Mouse (Mus musculus) gastrocnemius, postnatal 4 days (tissue): ENCODE results near the gene Ccdc88c. TPM values are rescaled to one million over a fixed set of nuclear protein-coding genes. Genes with fewer than 3 reads are reported as not detected.
"Not testable (repeated sequence)": the region's sequence is repeated elsewhere in the genome, so short reads cannot be mapped to it uniquely, and the experiment has no call there.

Experiments
- DNase-seq, 2 experiments: peaks; one replicate each; pipeline ENCODE4 v3.0.0; 2021 to 2022; ENCODE audit warnings: low spot score in 2 of 2, mixed read lengths in 2 of 2
- total RNA-seq, 2 experiments: library from RNA; stranded (reverse); gene quantifications; 2 replicates each; pipeline ENCODE4 v1.2.3; 2021

The Ccdc88c gene
- total RNA-seq, 2 experiments from 2014 or later, result 51.1 to 57.3 TPM

DNA sequence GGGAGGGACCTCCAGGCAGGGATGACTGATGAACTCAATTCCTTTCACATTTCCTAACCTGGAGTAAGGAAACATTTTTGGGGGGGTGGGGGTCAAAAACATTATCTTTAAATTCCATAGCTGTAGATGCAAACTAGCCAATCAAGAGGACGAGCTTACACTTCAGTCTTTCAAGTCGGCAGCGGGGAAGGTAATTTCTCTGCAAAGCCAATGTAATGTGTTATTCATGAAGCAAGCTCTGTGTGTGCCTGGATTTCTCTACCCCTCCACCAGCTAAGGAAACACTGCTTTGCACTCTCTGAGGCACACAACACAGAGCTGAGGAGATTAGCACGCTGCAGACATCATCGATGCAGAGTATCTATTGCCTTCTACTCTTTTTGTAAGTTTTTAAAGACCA is 9.8 kb downstream of the Ccdc88c start:
- no peak for DNase-seq

- DNase-seq, result no peak
These were observed 10.9 kb downstream of the Ccdc88c start for GRCm38 (mm10) chr12:101017971-101018371.

GRCm38 (mm10) chr12:101016412-101016928 is 12.4 kb downstream of the Ccdc88c start:
- DNase-seq, result no peak

GRCm38 (mm10) chr12:101015926-101016325 is 12.9 kb downstream of the Ccdc88c start:
- no peak for DNase-seq

DNA sequence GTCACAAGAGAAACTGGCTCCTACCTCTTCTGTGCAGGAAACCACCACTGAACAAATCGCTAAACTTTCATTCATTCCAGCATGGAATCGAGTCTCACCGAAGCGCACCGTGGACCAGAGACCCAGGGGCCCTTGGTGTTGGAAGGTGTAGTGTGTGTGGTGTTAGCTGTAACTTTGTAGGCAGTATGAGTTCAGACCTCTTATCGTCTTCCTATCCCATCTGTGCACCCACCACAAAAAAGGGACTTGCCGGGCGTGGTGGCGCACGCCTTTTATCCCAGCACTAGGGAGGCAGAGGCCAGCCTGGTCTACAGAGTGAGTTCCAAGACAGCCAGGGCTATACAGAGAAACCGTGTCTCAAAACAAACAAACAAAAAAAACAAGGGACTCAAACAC is 13.7 kb downstream of the Ccdc88c start:
- no peak for DNase-seq

DNA sequence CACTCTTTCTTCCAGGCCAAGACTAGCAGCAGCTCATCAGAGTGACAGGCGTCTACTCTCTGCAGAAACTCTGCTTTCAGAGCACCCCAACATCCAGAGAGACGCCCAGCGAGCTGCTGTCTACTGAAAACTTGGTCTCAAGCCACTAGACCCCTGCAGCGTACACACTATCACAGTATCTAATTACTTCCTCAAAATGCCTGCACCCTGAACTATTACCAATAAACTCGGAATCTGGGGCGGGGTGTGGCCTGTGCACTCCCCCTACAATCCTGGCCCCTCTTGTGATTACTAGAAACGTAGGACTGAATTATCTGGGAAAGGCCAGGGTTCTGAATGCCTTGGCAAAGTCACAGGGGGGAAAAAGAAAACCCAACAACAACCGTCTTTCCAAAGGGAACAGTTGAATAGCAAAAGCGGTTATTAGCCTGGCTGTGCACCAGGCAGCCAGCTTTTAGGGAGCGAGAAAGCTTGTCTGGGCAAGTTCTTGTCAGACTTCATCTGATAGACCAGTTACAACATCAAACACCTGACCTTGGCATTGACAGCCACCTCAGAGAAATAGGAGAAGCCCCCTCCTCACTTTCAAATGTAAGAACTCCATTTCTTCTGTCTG is 14.2 kb downstream of the Ccdc88c start:
- DNase-seq, result no peak

DNA sequence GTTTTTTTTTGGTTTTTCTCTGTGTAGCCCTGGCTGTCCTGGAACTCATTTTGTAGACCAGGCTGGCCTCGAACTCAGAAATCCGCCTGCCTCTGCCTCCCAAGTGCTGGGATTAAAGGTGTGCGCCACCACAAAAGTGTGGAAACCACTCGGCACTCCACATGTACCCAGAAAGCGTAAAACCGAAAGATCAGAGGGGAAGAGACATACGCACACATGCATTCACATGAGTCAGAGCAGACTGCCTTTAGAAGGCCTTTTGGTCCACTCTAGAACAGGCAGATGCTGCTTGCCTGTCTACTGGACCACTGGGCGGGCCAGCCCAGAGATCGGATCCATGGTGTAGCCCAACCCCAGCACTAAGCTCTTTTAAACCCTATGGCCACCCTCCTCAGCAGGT is 15.2 kb downstream of the Ccdc88c start:
- not testable (repeated sequence) for DNase-seq

- DNase-seq, result no peak
These were observed 15.7 kb downstream of the Ccdc88c start for GRCm38 (mm10) chr12:101013078-101013665.

DNA sequence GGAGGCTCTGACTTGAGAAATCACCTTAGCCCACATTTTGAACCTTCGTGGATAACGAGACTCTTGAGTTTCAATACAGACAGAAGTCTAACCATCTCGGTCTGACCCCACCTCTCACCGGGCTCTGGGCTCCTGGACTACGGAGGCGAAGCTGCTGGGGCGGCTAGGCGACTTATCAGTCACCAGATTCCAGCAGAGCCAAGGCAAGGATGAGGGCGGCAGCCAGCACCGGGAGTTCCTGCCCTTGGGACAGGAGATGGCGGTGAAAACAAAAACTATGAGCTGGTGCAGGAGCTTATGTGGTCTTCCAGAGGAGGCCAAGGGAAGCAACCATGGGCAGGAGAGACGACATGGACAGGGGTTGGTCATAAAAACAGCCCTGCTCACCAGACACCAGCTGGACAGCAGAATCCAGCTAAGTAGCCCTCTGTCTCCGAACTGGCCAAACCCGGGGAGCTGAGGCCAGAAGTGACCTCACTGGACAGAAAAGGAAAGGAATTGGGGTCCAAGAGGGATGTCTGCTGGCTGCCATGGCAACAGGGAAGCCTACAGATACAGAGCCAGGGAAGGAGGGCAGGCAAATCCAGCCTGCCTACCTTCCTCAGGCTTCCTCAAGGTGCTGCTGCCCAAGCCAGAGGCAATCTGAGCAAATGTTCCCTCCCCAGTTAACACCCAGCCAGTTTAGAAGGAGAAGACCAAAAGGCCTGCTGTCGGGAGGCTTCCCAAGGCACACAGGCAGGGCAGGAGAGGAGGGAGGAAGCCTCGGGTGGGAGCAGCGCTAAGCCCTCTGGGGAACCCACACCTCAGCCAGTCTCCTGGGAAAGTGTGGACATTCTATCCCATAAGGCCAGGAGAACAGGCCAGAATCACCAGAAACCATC is 16.4 kb downstream of the Ccdc88c start:
- DNase-seq, result no peak

DNA sequence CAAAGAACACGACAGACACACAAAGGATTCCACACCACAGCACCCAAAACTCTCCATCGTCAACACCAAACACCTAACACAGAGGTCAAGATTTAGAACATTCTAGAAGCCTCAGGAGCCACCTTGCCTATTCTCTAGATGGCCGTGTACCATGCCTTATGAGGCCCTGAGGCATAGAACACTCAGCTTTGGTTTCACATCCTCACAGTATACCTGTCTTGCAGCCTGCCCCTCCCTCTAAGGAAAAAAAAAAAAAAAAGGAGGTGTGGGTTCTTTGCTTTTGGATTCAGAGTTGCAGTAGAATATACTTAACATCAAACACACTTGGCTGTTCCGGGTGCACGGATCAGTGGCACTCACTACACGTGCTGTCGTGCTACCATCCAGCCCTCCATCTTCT is 17.8 kb downstream of the Ccdc88c start:
- no peak for DNase-seq

GRCm38 (mm10) chr12:101010148-101010920 is 18.5 kb downstream of the Ccdc88c start:
- no peak for DNase-seq

GRCm38 (mm10) chr12:101009225-101009624 is 19.6 kb downstream of the Ccdc88c start:
- DNase-seq, result no peak

DNA sequence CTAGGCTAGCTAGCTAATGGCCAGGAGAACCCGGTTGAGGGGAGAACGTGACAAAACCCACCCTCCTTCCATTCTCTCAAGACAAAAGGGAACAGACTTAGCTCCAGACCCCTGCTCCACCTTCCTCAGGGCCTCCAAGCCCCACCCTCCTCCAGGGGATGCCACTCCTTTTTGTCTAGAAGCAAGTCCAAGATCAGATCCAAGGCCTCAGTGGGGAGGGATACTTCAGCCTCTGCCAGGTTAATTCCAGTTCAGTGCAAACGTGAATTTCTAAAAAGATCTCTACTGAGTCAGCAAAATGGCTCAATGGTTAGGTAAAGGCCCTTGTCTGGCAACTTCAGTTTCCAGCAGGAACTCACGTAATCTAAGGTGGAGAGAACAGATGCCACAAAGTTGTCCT is 20.2 kb downstream of the Ccdc88c start:
- DNase-seq, result no peak

DNA sequence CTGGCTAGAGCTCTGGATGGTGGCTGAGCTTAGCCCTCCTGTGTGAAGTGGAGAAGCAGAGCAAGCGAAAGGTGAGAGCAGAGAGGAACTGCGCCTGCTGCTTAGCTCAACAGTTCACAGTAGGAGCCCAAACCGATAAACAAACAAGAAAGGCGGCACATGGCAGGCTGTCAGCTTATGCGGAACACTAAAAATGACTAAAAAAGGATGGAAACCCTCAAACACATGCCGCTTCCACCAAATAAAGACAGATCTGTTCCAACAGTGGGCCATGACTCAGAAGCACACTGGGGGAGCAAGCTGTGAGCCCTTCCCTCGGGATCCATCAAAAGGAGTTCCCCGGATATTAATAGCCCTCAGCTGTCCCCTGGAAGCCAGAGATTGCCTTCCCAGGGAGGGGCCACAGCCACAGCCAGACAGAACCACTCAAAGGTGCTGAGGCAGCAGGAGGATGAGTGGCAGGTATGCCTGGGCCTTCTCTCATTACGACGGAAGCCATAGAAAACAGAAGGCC is 20.8 kb downstream of the Ccdc88c start:
- DNase-seq, result no peak

DNA sequence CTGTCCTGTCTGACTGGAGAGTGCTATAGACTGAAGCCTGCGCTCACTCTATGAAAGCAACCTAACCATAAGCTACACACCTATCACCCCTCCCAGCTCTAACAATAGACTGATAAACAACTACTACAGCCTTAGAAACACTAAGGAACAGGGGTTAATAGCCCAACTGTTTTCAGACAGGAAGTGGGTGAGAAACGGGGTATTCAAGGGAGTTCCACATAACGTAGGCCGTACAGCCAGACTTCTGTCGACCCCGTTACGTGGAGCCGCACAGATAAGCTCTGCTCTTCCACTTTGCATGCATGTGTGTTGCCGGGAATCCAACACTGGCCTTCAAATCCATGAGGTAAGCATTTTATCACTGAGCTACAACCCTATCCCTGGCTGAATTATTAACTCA is 21.4 kb downstream of the Ccdc88c start:
- DNase-seq, result no peak

- no peak for DNase-seq
These were observed 23.0 kb downstream of the Ccdc88c start for GRCm38 (mm10) chr12:101005665-101006420.

- DNase-seq, result no peak
These were observed 23.9 kb downstream of the Ccdc88c start for GRCm38 (mm10) chr12:101004982-101005381.

- DNase-seq, result no peak
These were observed 25.9 kb downstream of the Ccdc88c start for GRCm38 (mm10) chr12:101002801-101003513.

GRCm38 (mm10) chr12:100999061-100999954 is 29.5 kb downstream of the Ccdc88c start:
- no peak for DNase-seq
